Mouse (Mus musculus) gastrocnemius, postnatal 36 days (tissue): ENCODE measurements around the gene Dennd2c. TPM values are rescaled to one million over a fixed set of nuclear protein-coding genes. Genes with fewer than 3 reads are reported as not detected.
"Not testable (repeated sequence)": the region's sequence is repeated elsewhere in the genome, so short reads cannot be mapped to it uniquely, and the experiment has no call there.

Source experiments
- DNase-seq, 2 experiments: peaks; one replicate each; pipeline ENCODE4 v3.0.0; 2022
- intact Hi-C: fragments of 180-260 bp; cut with DNase I; formaldehyde crosslinking; loops from one replicate; pipeline ENCODE4 v1.15.1; 2025
- total RNA-seq, 2 experiments: library from RNA; stranded (reverse); gene quantifications; 2 replicates each; pipeline ENCODE4 v1.2.3; 2021

The Dennd2c gene
- total RNA-seq, 2 experiments from 2014 or later = 2.0 to 2.5 TPM

DNA sequence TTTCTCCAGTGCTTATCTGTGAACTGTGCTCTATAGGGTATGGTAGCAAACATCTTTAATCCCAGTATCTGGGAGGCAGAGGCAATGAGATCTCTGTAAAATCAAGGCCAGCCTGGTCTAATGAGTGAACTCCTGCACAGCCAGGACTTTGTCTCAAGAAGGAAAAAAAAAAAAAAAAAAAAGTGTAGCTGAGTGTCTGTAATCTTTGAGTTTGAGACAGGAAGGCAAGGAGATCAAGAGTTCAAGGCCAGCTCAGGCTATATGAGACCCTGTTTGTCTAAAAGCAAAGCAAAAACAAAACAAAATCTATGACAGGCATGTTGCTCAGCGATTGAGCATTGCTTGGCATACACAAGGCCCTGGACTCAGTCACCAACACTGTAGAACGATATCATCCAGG, 105.8 kb downstream of the Dennd2c start:
- intact Hi-C loops = no loop called here
- DNase-seq = no peak

DNA sequence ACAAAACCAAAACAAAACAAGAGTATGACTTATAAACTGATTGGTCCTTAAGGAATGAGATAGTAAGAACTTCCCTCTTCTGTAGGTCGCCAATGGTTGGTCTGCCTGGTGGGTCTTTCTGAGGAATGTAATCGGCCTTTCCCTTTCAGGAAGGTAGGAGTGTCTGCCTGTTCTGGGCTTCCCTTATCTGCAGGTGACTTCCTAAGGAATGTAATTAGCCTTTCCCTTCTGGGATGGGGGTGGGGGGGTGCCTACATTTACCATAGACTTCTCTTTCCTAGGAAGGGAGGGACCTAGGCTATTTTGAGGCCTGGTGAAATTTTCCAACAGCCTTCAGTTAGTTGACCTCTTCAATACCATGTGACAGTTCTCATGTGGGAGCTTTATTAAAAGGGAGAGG, 108.7 kb downstream of the Dennd2c start:
- no peak for DNase-seq
- intact Hi-C loops = no loop called here

DNA sequence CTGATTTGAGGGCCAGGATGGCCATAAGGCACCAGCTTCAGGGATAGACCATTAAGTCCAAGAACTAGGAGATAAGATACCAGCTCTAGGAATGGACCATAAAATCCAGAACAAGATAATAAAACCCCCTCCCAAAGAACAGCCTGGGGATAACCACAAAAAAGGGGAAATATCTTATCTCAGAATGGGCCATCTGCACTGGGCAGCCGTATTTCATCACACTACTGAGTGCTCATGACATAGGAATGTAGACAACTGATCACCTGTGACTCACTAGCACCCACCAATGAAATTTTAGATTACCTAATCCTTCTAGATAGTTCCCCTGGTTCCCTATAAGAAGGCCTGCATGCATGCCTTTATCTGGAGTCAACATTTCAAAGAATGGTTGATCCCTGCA, 109.7 kb downstream of the Dennd2c start:
- no peak for DNase-seq
- intact Hi-C loops = no loop called here

DNA sequence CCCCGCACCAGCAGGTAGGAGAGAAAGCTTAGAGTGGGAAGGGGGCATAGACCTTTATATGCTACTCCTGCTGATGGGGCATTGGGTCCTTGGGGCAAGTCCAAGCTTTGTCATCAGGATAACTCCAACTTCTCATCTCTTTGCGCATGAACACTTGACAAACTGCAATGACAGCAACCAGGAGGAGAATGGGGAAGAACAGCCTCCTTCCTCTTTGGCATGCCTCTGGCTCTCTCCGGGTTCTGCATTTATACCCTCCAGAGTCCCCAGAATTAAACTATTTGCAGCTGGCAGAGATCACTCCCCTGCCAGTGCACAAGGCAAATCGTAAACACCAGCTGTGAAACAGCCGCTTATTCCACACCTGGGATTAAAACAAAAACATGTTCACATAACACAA, 111.1 kb downstream of the Dennd2c start:
- intact Hi-C loops = no loop called here
- DNase-seq = no peak

DNA sequence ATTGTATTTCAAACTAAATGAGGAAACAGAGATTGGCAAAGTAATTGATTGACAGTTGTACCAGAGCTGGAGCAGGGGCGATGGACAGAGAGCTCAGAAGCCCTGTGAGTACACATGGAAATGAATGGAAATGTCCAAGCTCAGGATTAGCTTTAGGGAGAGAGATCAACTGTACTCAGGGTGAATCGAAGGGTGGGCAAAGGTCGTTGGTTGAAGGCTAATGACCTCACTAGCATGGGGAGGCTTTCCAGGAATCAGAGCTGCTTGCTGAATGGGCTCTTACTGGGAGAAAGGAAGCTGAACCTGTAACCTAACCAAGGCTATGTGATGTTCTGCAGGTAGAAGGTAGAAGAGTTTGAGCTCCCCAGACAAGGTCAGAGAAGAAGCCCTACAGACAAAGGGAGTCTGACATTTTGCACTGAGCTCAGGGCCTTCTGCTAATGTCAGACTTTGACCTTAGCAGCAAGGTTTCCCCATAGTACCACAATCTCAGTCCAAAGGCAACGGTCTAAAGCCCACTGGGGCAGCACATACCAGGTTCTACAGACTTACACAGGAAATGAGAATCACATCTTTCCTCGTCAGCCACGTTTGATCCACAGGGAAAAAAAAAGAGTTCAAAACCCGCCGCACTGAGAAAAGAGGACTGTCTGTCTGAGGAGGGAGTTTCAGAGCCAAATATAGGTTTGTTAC, 112.3 kb downstream of the Dennd2c start:
- DNase-seq = no peak
- intact Hi-C loops = no loop called here

DNA sequence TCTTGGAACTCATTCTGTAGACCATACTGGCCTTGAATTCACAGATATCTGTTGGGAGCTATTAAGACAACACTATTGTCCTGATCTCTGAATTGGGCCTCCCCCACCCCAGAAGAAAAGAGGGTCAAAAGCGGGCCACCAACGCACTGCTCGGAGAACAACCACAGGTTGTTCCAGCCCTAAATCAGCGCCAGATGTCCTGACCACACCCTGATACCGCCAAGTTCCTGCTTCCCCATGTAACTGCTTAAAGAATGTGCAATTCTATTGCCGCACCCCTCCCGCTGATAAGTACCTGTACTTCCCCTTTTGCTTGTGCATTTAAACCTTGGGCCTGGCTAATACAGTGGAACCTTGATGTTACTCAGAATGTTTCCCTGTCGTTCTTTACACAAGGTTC, 113.0 kb downstream of the Dennd2c start:
- DNase-seq, intact Hi-C loops: not testable (repeated sequence)

Other genes with a start within 250 kb of the Dennd2c start
- not detected for gene Sycp1, start 166.5 kb upstream of the Dennd2c start, total RNA-seq
- not detected for gene Nr1h5, start 138.5 kb upstream of the Dennd2c start, total RNA-seq
- 10 to 100 TPM; 37.0 to 46.1 TPM for gene Sike1, start 106.9 kb upstream of the Dennd2c start, total RNA-seq
- 100 to 1,000 TPM; 843 to 962 TPM for gene Csde1, start 82.2 kb upstream of the Dennd2c start, total RNA-seq
- 10 to 100 TPM; 42.0 to 49.4 TPM for gene Nras, start 44.3 kb upstream of the Dennd2c start, total RNA-seq
- gene Ampd1, start 28.6 kb upstream of the Dennd2c start, total RNA-seq = 1,000 to 10,000 TPM; 1,190 to 1,255 TPM
- 10 to 100 TPM; 37.2 to 43.8 TPM for gene Bcas2, start 69.1 kb downstream of the Dennd2c start, total RNA-seq
- gene Trim33, start 176.7 kb downstream of the Dennd2c start, total RNA-seq = 1 to 10 TPM; 9.1 to 9.7 TPM